In the genomic region with DNA sequence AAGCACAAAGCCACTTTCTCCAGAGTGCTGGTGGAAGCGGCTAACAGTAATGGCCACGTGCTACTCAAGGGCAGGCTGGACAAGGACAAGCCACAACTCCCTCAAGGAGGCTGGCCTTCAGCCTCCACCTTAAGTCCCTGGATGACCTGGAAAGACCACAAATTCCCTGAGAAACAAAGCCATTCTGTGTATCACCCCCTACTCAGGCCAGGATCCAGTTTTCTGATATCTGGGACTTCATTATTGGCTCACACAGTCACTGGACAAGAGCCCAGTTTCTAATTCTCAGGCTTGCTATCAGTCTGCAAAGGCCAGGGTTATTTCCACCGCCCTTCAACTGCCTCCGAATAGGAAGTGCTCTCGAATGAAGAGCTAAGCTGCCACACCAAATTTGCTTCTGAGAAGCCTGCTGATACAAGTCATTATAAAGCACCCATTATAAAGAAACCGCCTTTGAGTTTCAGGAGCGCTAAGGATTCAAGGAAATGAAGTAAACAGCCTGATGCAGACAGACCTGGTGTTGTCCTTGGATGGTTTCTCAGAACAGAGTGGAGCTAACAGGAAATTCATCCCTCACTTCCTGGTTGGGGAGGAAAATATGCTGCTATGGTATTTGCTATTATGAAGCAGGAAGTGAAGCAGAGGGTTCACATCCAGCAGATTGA, we compare ENCODE assay signal across 8 mouse cellular contexts.
DNase-seq lines count a peak whose midpoint lies in the region; ATAC-seq and TF ChIP-seq lines count a peak whose summit lies in the region.

No protein-coding gene starts in this region.

- H3K4me2 ChIP-seq in hindbrain, embryonic 16.5 days (ENCODE audit: low read length): no peak overlapping the region
- no peak overlapping the region for H3K4me2 ChIP-seq in hindbrain, embryonic 12.5 days (replicated peaks)
- no peak overlapping the region for H3K4me2 ChIP-seq in intestine, embryonic 15.5 days (replicated peaks)
- no peak overlapping the region for H3K4me2 ChIP-seq in lung, embryonic 16.5 days (ENCODE audit: low read depth, low read length)

- TF ChIP-seq CTCF in left cerebral cortex, adult 2 months (IDR thresholded peaks at IDR 0.05): no peak

- no peaks in the 10 kb centered on the region for H3K36me3 ChIP-seq in hindbrain, embryonic 16.5 days (ENCODE audit: control insufficient read depth, insufficient read depth, low read length)
- H3K36me3 ChIP-seq in hindbrain, embryonic 12.5 days: no peaks in the 10 kb centered on the region
- no peaks in the 10 kb centered on the region for H3K36me3 ChIP-seq in intestine, embryonic 15.5 days
- no peaks in the 10 kb centered on the region for H3K36me3 ChIP-seq in lung, embryonic 16.5 days (ENCODE audit: control insufficient read depth, insufficient read depth, low read length)

- H3K4me1 ChIP-seq in hindbrain, embryonic 16.5 days (ENCODE audit: control insufficient read depth, insufficient read depth, low read depth, low read length): no peaks in the 10 kb centered on the region; the same call in 1 of the 2 replicates
- peaks cover 4% of the 10 kb centered on the region for H3K4me1 ChIP-seq in hindbrain, embryonic 12.5 days
- peaks cover 14% of the 10 kb centered on the region; the same call in 1 of the 2 replicates for H3K4me1 ChIP-seq in brown adipose tissue, adult 24 weeks (ENCODE audit: control insufficient read depth, insufficient read depth, insufficient read length, low read length)
- peaks cover 17% of the 10 kb centered on the region; the same call in 1 of the 2 replicates for H3K4me1 ChIP-seq in intestine, embryonic 15.5 days (replicated peaks)
- peaks cover 35% of the 10 kb centered on the region for H3K4me1 ChIP-seq in lung, embryonic 16.5 days (replicated peaks; ENCODE audit: control insufficient read depth, insufficient read depth, low read length)

- ATAC-seq in hindbrain, embryonic 16.5 days: 0 out of 2 replicates have a peak, but pooled peaks have one; percentile 31
- ATAC-seq in hindbrain, embryonic 12.5 days (ENCODE audit: low FRiP score): no peak
- ATAC-seq in intestine, embryonic 15.5 days: peak; percentile 13; the same call in 1 of the 2 replicates
- ATAC-seq in lung, embryonic 16.5 days (ENCODE audit: low read depth): peak; percentile 71

- no peaks in the 10 kb centered on the region for H3K27me3 ChIP-seq in hindbrain, embryonic 16.5 days (replicated peaks; ENCODE audit: control insufficient read depth, insufficient read depth, low read length)
- no peaks in the 10 kb centered on the region for H3K27me3 ChIP-seq in hindbrain, embryonic 12.5 days
- no peaks in the 10 kb centered on the region for H3K27me3 ChIP-seq in intestine, embryonic 15.5 days (replicated peaks)
- no peaks in the 10 kb centered on the region for H3K27me3 ChIP-seq in lung, embryonic 16.5 days (ENCODE audit: control insufficient read depth, insufficient read depth, low read depth, low read length)

- DNase-seq in left cerebral cortex, postnatal 4 days: no peak
- no peak for DNase-seq in thymus, postnatal 4 days
- DNase-seq in left cerebral cortex, adult 2 months (ENCODE audit: extremely low spot score in 1 of 2, low spot score in 2 of 2): no peak

- 68% methylated on average over 7 of the region's 7 CpGs for WGBS in hindbrain, embryonic 16.5 days
- WGBS in hindbrain, embryonic 12.5 days: 76% methylated on average over 7 of the region's 7 CpGs
- WGBS in intestine, embryonic 15.5 days: 64% methylated on average over 7 of the region's 7 CpGs
- WGBS in lung, embryonic 16.5 days: 25% methylated on average over 7 of the region's 7 CpGs

- no peaks in the 10 kb centered on the region for H3K9me3 ChIP-seq in hindbrain, embryonic 16.5 days (ENCODE audit: control insufficient read depth, low read length)
- H3K9me3 ChIP-seq in hindbrain, embryonic 12.5 days (replicated peaks): no peaks in the 10 kb centered on the region
- no peaks in the 10 kb centered on the region for H3K9me3 ChIP-seq in intestine, embryonic 15.5 days
- H3K9me3 ChIP-seq in lung, embryonic 16.5 days (ENCODE audit: control insufficient read depth, low read length): peaks cover 5% of the 10 kb centered on the region; the same call in 1 of the 2 replicates

- H3K4me3 ChIP-seq in hindbrain, embryonic 16.5 days (ENCODE audit: low read length): no peak overlapping the region
- no peak overlapping the region for H3K4me3 ChIP-seq in hindbrain, embryonic 12.5 days
- no peak overlapping the region for H3K4me3 ChIP-seq in brown adipose tissue, adult 24 weeks (ENCODE audit: insufficient read depth, low read depth, low read length)
- no peak overlapping the region for H3K4me3 ChIP-seq in intestine, embryonic 15.5 days (replicated peaks)
- no peak overlapping the region for H3K4me3 ChIP-seq in lung, embryonic 16.5 days (ENCODE audit: low read length)
- no peak overlapping the region for H3K4me3 ChIP-seq in left cerebral cortex, adult 2 months

- intact Hi-C loops in left cerebral cortex, postnatal 4 days (cut with DNase I): no loop called here
- intact Hi-C loops in left cerebral cortex, adult 2 months (cut with DNase I): no loop called here

- H3K27ac ChIP-seq in hindbrain, embryonic 16.5 days (ENCODE audit: low read depth, low read length): no peak overlapping the region
- H3K27ac ChIP-seq in hindbrain, embryonic 12.5 days: no peak overlapping the region
- peak overlapping the region; percentile 76 for H3K27ac ChIP-seq in brown adipose tissue, adult 24 weeks (replicated peaks; ENCODE audit: low read depth, low read length)
- H3K27ac ChIP-seq in intestine, embryonic 15.5 days: peak overlapping the region; percentile 19; the same call in 1 of the 2 replicates
- peak overlapping the region; percentile 91 for H3K27ac ChIP-seq in lung, embryonic 16.5 days (ENCODE audit: low read length)
- no peak overlapping the region for H3K27ac ChIP-seq in left cerebral cortex, adult 2 months

- no peak overlapping the region for H3K9ac ChIP-seq in hindbrain, embryonic 16.5 days (ENCODE audit: low read depth, low read length)
- no peak overlapping the region for H3K9ac ChIP-seq in hindbrain, embryonic 12.5 days
- H3K9ac ChIP-seq in intestine, embryonic 15.5 days: no peak overlapping the region
- peak overlapping the region; percentile 25; the same call in 1 of the 2 replicates for H3K9ac ChIP-seq in lung, embryonic 16.5 days (ENCODE audit: low read length)

Comparison
In these comparisons a context has a peak if more than half of its experiments do, and no peak if none do; other contexts are left out.
1. H3K27ac ChIP-seq: peak in brown adipose tissue, adult 24 weeks (single experiment), intestine, embryonic 15.5 days (single experiment) and lung, embryonic 16.5 days (single experiment); none in hindbrain, embryonic 16.5 days (single experiment), hindbrain, embryonic 12.5 days (single experiment) and left cerebral cortex, adult 2 months (single experiment).